Mouse (Mus musculus): ENCODE results near the gene Zdhhc4.

Gene Zdhhc4

GRCm38 (mm10) chr5:143316605-143317287 lies 12.3 kb downstream of the Zdhhc4 start:
- DNase-seq, result no peak

- DNase-seq, result no peak
Observed at GRCm38 (mm10) chr5:143315514-143315888, 13.6 kb downstream of the Zdhhc4 start.

- peak; percentile 93 for DNase-seq
Observed at GRCm38 (mm10) chr5:143314730-143315513, 14.1 kb downstream of the Zdhhc4 start, which contains the start of gene E130309D02Rik. Gene E130309D02Rik (minus strand): TSS chr5:143315360.

GRCm38 (mm10) chr5:143314183-143314729 lies 14.8 kb downstream of the Zdhhc4 start:
- no peak for DNase-seq

GRCm38 (mm10) chr5:143311886-143312285 lies 17.2 kb downstream of the Zdhhc4 start:
- peak; percentile 80 for DNase-seq

- no peak for DNase-seq
Observed at GRCm38 (mm10) chr5:143309916-143310315, 19.1 kb downstream of the Zdhhc4 start.

GRCm38 (mm10) chr5:143308825-143309224 lies 20.2 kb downstream of the Zdhhc4 start:
- no peak for DNase-seq

- DNase-seq, result no peak
Observed at GRCm38 (mm10) chr5:143304251-143304650, 24.8 kb downstream of the Zdhhc4 start.

GRCm38 (mm10) chr5:143301296-143301695 lies 27.8 kb downstream of the Zdhhc4 start:
- DNase-seq, result no peak

GRCm38 (mm10) chr5:143299686-143300085 lies 29.4 kb downstream of the Zdhhc4 start:
- peak; percentile 61 for DNase-seq

- DNase-seq, result no peak
Observed at GRCm38 (mm10) chr5:143298391-143298790, 30.7 kb downstream of the Zdhhc4 start.

- no peak for DNase-seq
Observed at GRCm38 (mm10) chr5:143297986-143298385, 31.1 kb downstream of the Zdhhc4 start.

GRCm38 (mm10) chr5:143295330-143295729 lies 33.7 kb downstream of the Zdhhc4 start:
- no peak for DNase-seq

GRCm38 (mm10) chr5:143294862-143295261 lies 34.2 kb downstream of the Zdhhc4 start:
- no peak for DNase-seq

- DNase-seq, result no peak
Observed at GRCm38 (mm10) chr5:143293404-143293803, 35.7 kb downstream of the Zdhhc4 start, which contains the start of gene Zfp853. Gene Zfp853 (minus strand): TSS chr5:143293623.

GRCm38 (mm10) chr5:143292879-143293278 lies 36.2 kb downstream of the Zdhhc4 start:
- no peak for DNase-seq

- DNase-seq, result no peak
Observed at GRCm38 (mm10) chr5:143289299-143289698, 39.8 kb downstream of the Zdhhc4 start.

GRCm38 (mm10) chr5:143288378-143288911 lies 40.6 kb downstream of the Zdhhc4 start:
- DNase-seq, result no peak

- peak; percentile 26 for DNase-seq
Observed at GRCm38 (mm10) chr5:143287774-143288328, 41.2 kb downstream of the Zdhhc4 start.

GRCm38 (mm10) chr5:143284762-143285161 lies 44.3 kb downstream of the Zdhhc4 start:
- DNase-seq, result no peak

- DNase-seq, result no peak
Observed at GRCm38 (mm10) chr5:143279247-143279646, 49.8 kb downstream of the Zdhhc4 start.

- no peak for DNase-seq
Observed at GRCm38 (mm10) chr5:143275761-143276160, 53.3 kb downstream of the Zdhhc4 start.
